Mouse (Mus musculus): Measurements from ENCODE around the gene Mrrf. TPM values are rescaled to one million over a fixed set of nuclear protein-coding genes. Genes with fewer than 3 reads are reported as not detected.

Mrrf gene
- polyA plus RNA-seq, 1 experiment from 2014 or later: 27.6 TPM

DNA sequence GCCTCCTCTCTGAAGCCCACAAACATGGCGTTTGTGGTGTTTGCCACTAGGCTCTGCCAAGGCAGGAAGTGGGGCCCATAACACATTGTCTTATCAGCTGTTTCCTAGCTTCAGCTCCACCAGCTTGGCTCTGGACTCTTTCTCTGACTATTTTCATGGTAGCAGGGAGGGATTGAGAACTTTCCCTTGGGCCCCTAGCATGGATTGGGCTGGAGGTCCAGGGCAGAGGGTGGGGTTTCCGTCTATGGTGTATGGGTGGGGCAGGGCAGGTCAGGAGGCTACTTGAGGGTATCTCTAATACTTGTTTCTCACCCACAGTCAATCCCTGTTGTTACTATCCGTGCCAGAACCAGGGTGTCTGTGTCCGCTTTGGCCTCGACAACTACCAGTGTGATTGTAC is 100.7 kb downstream of the Mrrf start:
- Histone ChIP-seq H3K27ac (no peak overlapping the region), H3K36me3 (peaks cover 3% of the 10 kb centered on the region; the same call in 1 of the 2 replicates), H3K4me3 (no peak overlapping the region), H3K4me2 (no peak overlapping the region), H3K9me3 (no peaks in the 10 kb centered on the region), H3K9ac (no peak overlapping the region), H3K27me3 (0 out of 2 replicates have a peak, but pooled peaks cover 2% of the 10 kb centered on the region), H3K4me1 (no peaks in the 10 kb centered on the region)
- 88% methylated on average over 5 of the region's 5 CpGs for WGBS
- ATAC-seq (ENCODE audit: insufficient number of reproducible peaks, insufficient read depth, low FRiP score, low TSS enrichment, low read depth): no peak

DNA sequence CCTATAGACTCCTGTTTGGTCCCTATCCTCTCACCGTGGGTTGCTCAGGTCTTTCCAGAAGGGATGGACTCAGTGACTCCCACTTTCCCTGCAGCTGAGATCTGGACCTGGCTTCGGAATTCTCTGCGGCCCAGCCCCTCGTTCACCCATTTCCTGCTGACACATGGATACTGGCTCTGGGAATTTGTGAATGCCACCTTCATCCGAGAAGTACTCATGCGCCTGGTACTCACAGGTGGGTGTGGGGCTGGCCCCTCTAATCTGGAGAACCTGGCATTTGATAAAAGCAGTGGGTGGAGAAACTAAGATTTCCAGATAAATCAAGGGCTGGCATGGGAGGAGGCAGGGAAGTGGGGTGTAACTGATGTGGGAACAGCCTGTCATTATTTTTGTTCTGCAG is 101.4 kb downstream of the Mrrf start:
- Histone ChIP-seq H3K4me2 (no peak overlapping the region), H3K4me3 (no peak overlapping the region), H3K9me3 (no peaks in the 10 kb centered on the region), H3K4me1 (no peaks in the 10 kb centered on the region), H3K27me3 (no peaks in the 10 kb centered on the region), H3K27ac (no peak overlapping the region), H3K36me3 (peaks cover 3% of the 10 kb centered on the region; the same call in 1 of the 2 replicates), H3K9ac (no peak overlapping the region)
- ATAC-seq (ENCODE audit: insufficient number of reproducible peaks, insufficient read depth, low FRiP score, low TSS enrichment, low read depth): no peak
- WGBS: 87% methylated on average over 6 of the region's 6 CpGs

DNA sequence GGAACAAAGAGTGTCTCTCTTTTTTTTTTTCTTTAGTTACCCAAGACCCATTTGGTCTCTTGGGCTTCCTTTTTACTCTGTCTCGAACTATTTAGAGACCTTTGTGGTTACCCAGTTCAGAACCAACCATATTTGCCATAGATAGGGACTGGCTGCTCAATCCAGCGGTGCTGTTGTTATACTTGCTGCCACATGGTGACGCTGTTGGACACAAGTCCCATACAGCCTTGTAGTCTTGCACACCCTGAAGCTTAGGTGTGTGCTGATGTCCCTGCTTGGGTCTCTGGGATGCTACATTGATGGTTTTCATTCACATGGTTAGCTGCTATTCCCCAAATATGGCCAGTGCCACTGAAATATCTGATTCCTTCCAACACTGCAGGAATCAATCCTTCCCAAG is 102.3 kb downstream of the Mrrf start:
- no peak for ATAC-seq (ENCODE audit: insufficient number of reproducible peaks, insufficient read depth, low FRiP score, low TSS enrichment, low read depth)
- Histone ChIP-seq H3K4me3 (no peak overlapping the region), H3K4me1 (no peaks in the 10 kb centered on the region), H3K9ac (no peak overlapping the region), H3K27me3 (no peaks in the 10 kb centered on the region), H3K4me2 (no peak overlapping the region), H3K36me3 (peaks cover 3% of the 10 kb centered on the region; the same call in 1 of the 2 replicates), H3K9me3 (no peaks in the 10 kb centered on the region), H3K27ac (no peak overlapping the region)
- WGBS: 68% methylated on average over 3 of the region's 3 CpGs

DNA sequence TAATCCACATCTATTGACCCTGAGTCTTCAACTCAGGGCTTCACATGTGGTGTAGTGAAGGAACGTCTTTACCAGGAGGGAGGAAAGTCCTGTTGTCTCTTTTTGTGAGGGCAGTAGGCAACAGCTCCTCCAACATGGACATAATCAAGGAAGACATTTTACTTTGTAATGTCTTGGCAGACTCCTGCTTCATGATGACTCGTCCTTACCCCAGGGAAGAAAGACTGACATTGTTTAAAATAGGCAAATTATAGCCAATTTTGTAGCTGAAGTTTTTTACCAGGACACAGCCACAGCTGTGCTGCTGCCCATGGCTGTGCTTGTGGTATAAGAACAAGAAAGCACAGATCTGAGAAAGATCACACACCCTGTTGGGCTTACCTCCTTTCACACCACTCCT is 102.8 kb downstream of the Mrrf start:
- H3K9ac ChIP-seq: no peak overlapping the region
- 76% methylated on average over 2 of the region's 2 CpGs for WGBS
- peaks cover 3% of the 10 kb centered on the region; the same call in 1 of the 2 replicates for H3K36me3 ChIP-seq
- ATAC-seq (ENCODE audit: insufficient number of reproducible peaks, insufficient read depth, low FRiP score, low TSS enrichment, low read depth): no peak
- no peaks in the 10 kb centered on the region for H3K27me3 ChIP-seq
- H3K4me2 ChIP-seq: no peak overlapping the region
- no peak overlapping the region for H3K27ac ChIP-seq
- H3K4me3 ChIP-seq: no peak overlapping the region
- H3K4me1 ChIP-seq: no peaks in the 10 kb centered on the region
- H3K9me3 ChIP-seq: no peaks in the 10 kb centered on the region

Other genes starting within 250 kb of the Mrrf start
- gene Ttll11, start 156.5 kb upstream of the Mrrf start, polyA plus RNA-seq (2015; fragmentation: Nextera tagmentation; extraction: Ambion mirVana): 2.0 and 2.1 TPM in 2 replicates
- gene Ndufa8, start 87.0 kb upstream of the Mrrf start, polyA plus RNA-seq (2015; fragmentation: Nextera tagmentation; extraction: Ambion mirVana): 207 and 220 TPM in 2 replicates
- 0.78 TPM in 1 of 2 replicates, not detected in the other for gene Morn5, start 86.9 kb upstream of the Mrrf start, polyA plus RNA-seq (2015; fragmentation: Nextera tagmentation; extraction: Ambion mirVana)
- gene Lhx6, start 31.0 kb upstream of the Mrrf start, polyA plus RNA-seq (2015; fragmentation: Nextera tagmentation; extraction: Ambion mirVana): 13.7 and 13.8 TPM in 2 replicates
- gene Rbm18, start 384 bp downstream of the Mrrf start, polyA plus RNA-seq (2015; fragmentation: Nextera tagmentation; extraction: Ambion mirVana): 82.8 and 85.6 TPM in 2 replicates
- gene Ptgs1, start 94.0 kb downstream of the Mrrf start, polyA plus RNA-seq (2015; fragmentation: Nextera tagmentation; extraction: Ambion mirVana): 6.6 and 6.9 TPM in 2 replicates
- gene Olfr338, start 237.1 kb downstream of the Mrrf start, polyA plus RNA-seq (2015; fragmentation: Nextera tagmentation; extraction: Ambion mirVana): 0.06 TPM in 1 of 2 replicates, not detected in the other

Measured in embryonic facial prominence, embryonic 13.5 days (tissue).